Mouse (Mus musculus) neural tube, embryonic 11.5 days (tissue): ENCODE data around the gene Ptprg. TPM values are rescaled to one million over a fixed set of nuclear protein-coding genes. Genes with fewer than 3 reads are reported as not detected.

Experiments
- ATAC-seq: fragments of 200-750 bp; cut with Nextera tagmentation; 2 replicates; pipeline ENCODE4 v1.8.0; 2017; ENCODE audit warnings: moderate number of reproducible peaks, mild to moderate bottlenecking, moderate TSS enrichment, moderate library complexity; ENCODE audit not compliant: insufficient read depth, low FRiP score, low TSS enrichment
- DNase-seq: peaks from one replicate; pipeline ENCODE4 v3.0.0-alpha.2; 2015; ENCODE audit warnings: low spot score
- H3K27ac ChIP-seq: fragments of 300-500 bp; sonication (generic); 2 replicates; pipeline ENCODE4 v1.5.1; 2014; ENCODE audit warnings: low read depth, mild to moderate bottlenecking, low read length
- H3K27me3 ChIP-seq: fragments of 300-500 bp; sonication (generic); 2 replicates; pipeline ENCODE4 v1.6.1; 2014; ENCODE audit warnings: mild to moderate bottlenecking, low read length, mixed read lengths; ENCODE audit not compliant: control insufficient read depth, insufficient read depth
- H3K36me3 ChIP-seq: fragments of 300-500 bp; sonication (generic); 2 replicates; pipeline ENCODE4 v1.6.1; 2014; ENCODE audit warnings: mild to moderate bottlenecking, low read length, moderate library complexity, mixed read lengths; ENCODE audit not compliant: control insufficient read depth, insufficient read depth
- H3K4me1 ChIP-seq: fragments of 300-500 bp; sonication (generic); 2 replicates; pipeline ENCODE4 v1.6.1; 2014; ENCODE audit warnings: low read length, mixed read lengths; ENCODE audit not compliant: control insufficient read depth, insufficient read depth
- H3K4me2 ChIP-seq: fragments of 300-500 bp; sonication (generic); 2 replicates; pipeline ENCODE4 v1.6.1; 2014; ENCODE audit warnings: low read depth, mild to moderate bottlenecking, moderate library complexity
- H3K4me3 ChIP-seq: fragments of 300-500 bp; sonication (generic); 2 replicates; pipeline ENCODE4 v1.5.1; 2014; ENCODE audit warnings: low read depth, low read length
- H3K9ac ChIP-seq: fragments of 300-500 bp; sonication (generic); 2 replicates; pipeline ENCODE4 v1.6.1; 2014; ENCODE audit warnings: mild to moderate bottlenecking, low read length
- H3K9me3 ChIP-seq: fragments of 300-500 bp; sonication (generic); 2 replicates; pipeline ENCODE4 v1.6.1; 2016; ENCODE audit warnings: low read length; ENCODE audit not compliant: control insufficient read depth
- WGBS: fragments of 180-500 bp; shearing (Covaris S2); extraction: QIAGEN DNeasy Blood & Tissue Kit; methylation state at CpG from one replicate; pipeline ENCODE4 v1.1.7; 2014; 5-methylcytosine and 5-hydroxymethylcytosine counted together
- polyA plus RNA-seq: library from polyadenylated mRNA; unstranded; fragments of >200 nt; fragmentation: Nextera tagmentation; extraction: Ambion mirVana; gene quantifications from 2 replicates; pipeline ENCODE4 v1.2.1, GENCODE M21; 2014

Gene Ptprg
- polyA plus RNA-seq, 1 experiment from 2014 or later: 40.8 TPM

GRCm38 (mm10) chr14:11640996-11641395 lies 87.7 kb downstream of the Ptprg start:
- WGBS: 94% methylated on average over 3 of the region's 3 CpGs

GRCm38 (mm10) chr14:11642977-11643376 lies 89.6 kb downstream of the Ptprg start:
- Histone ChIP-seq H3K27ac (no peak overlapping the region), H3K4me1 (no peaks in the 10 kb centered on the region), H3K4me2 (no peak overlapping the region), H3K27me3 (no peaks in the 10 kb centered on the region), H3K9me3 (no peaks in the 10 kb centered on the region), H3K9ac (no peak overlapping the region), H3K4me3 (no peak overlapping the region), H3K36me3 (no peaks in the 10 kb centered on the region)
- WGBS: 96% methylated on average over 1 of the region's 1 CpGs
- DNase-seq (no peak), ATAC-seq (no peak)

More at GRCm38 (mm10) chr14:11640996-11641395, 87.7 kb downstream of the Ptprg start:
- Histone ChIP-seq H3K27me3 (no peaks in the 10 kb centered on the region), H3K4me1 (no peaks in the 10 kb centered on the region), H3K9ac (no peak overlapping the region), H3K4me3 (no peak overlapping the region), H3K36me3 (no peaks in the 10 kb centered on the region), H3K27ac (no peak overlapping the region), H3K4me2 (no peak overlapping the region), H3K9me3 (no peaks in the 10 kb centered on the region)
- no peak for DNase-seq
- no peak for ATAC-seq

GRCm38 (mm10) chr14:11657374-11657773 lies 104.0 kb downstream of the Ptprg start:
- no peak for DNase-seq
- no peaks in the 10 kb centered on the region for H3K36me3 ChIP-seq
- no peak overlapping the region for H3K4me2 ChIP-seq
- ATAC-seq: no peak
- WGBS: 84% methylated on average over 6 of the region's 6 CpGs
- no peaks in the 10 kb centered on the region for H3K27me3 ChIP-seq
- H3K9me3 ChIP-seq: no peaks in the 10 kb centered on the region
- no peak overlapping the region for H3K4me3 ChIP-seq
- H3K9ac ChIP-seq: no peak overlapping the region
- no peaks in the 10 kb centered on the region for H3K4me1 ChIP-seq
- no peak overlapping the region for H3K27ac ChIP-seq

- Histone ChIP-seq H3K27ac (no peak overlapping the region), H3K4me1 (no peaks in the 10 kb centered on the region), H3K4me3 (no peak overlapping the region), H3K36me3 (no peaks in the 10 kb centered on the region), H3K27me3 (no peaks in the 10 kb centered on the region), H3K9ac (no peak overlapping the region), H3K9me3 (no peaks in the 10 kb centered on the region), H3K4me2 (no peak overlapping the region)
- ATAC-seq: no peak
- 8% methylated on average over 11 of the region's 11 CpGs for WGBS
- no peak for DNase-seq
Observed at GRCm38 (mm10) chr14:11663661-11664215, 110.4 kb downstream of the Ptprg start.

GRCm38 (mm10) chr14:11664302-11664701 lies 111.0 kb downstream of the Ptprg start:
- no peak for DNase-seq
- WGBS: 18% methylated on average over 9 of the region's 9 CpGs

GRCm38 (mm10) chr14:11665046-11665445 lies 111.7 kb downstream of the Ptprg start:
- H3K27ac ChIP-seq: no peak overlapping the region
- ATAC-seq: no peak
- H3K36me3 ChIP-seq: no peaks in the 10 kb centered on the region
- no peaks in the 10 kb centered on the region for H3K9me3 ChIP-seq
- WGBS: 68% methylated on average over 7 of the region's 7 CpGs
- H3K4me2 ChIP-seq: no peak overlapping the region
- DNase-seq: no peak
- H3K4me3 ChIP-seq: no peak overlapping the region
- no peaks in the 10 kb centered on the region for H3K4me1 ChIP-seq
- no peak overlapping the region for H3K9ac ChIP-seq
- H3K27me3 ChIP-seq: no peaks in the 10 kb centered on the region

More at GRCm38 (mm10) chr14:11664302-11664701, 111.0 kb downstream of the Ptprg start:
- Histone ChIP-seq H3K36me3 (no peaks in the 10 kb centered on the region), H3K27ac (no peak overlapping the region), H3K9me3 (no peaks in the 10 kb centered on the region), H3K9ac (no peak overlapping the region), H3K27me3 (no peaks in the 10 kb centered on the region), H3K4me3 (no peak overlapping the region), H3K4me1 (no peaks in the 10 kb centered on the region), H3K4me2 (no peak overlapping the region)
- ATAC-seq: no peak

- no peak for ATAC-seq
- H3K4me1 ChIP-seq: no peaks in the 10 kb centered on the region
- H3K27me3 ChIP-seq: no peaks in the 10 kb centered on the region
- H3K9ac ChIP-seq: no peak overlapping the region
- no peak overlapping the region for H3K4me3 ChIP-seq
- H3K4me2 ChIP-seq: no peak overlapping the region
- whole genome bisulfite sequencing: 23% methylated on average over 3 of the region's 3 CpGs
- H3K9me3 ChIP-seq: no peaks in the 10 kb centered on the region
- DNase-seq: no peak
- no peaks in the 10 kb centered on the region for H3K36me3 ChIP-seq
- H3K27ac ChIP-seq: no peak overlapping the region
Observed at GRCm38 (mm10) chr14:11667762-11668161, 114.4 kb downstream of the Ptprg start.

- no peak overlapping the region for H3K4me2 ChIP-seq
- ATAC-seq (no peak), DNase-seq (no peak)
- no peak overlapping the region for H3K9ac ChIP-seq
- no peaks in the 10 kb centered on the region for H3K4me1 ChIP-seq
- no peaks in the 10 kb centered on the region for H3K9me3 ChIP-seq
- no peaks in the 10 kb centered on the region for H3K36me3 ChIP-seq
- H3K27ac ChIP-seq: no peak overlapping the region
- WGBS: 4% methylated on average over 6 of the region's 6 CpGs
- H3K4me3 ChIP-seq: no peak overlapping the region
- no peaks in the 10 kb centered on the region for H3K27me3 ChIP-seq
Observed at GRCm38 (mm10) chr14:11670847-11671246, 117.5 kb downstream of the Ptprg start.

- 85% methylated on average over 3 of the region's 3 CpGs for WGBS
- Histone ChIP-seq H3K9ac (no peak overlapping the region), H3K27ac (no peak overlapping the region), H3K4me1 (no peaks in the 10 kb centered on the region), H3K9me3 (no peaks in the 10 kb centered on the region), H3K36me3 (no peaks in the 10 kb centered on the region), H3K4me2 (no peak overlapping the region), H3K27me3 (no peaks in the 10 kb centered on the region), H3K4me3 (no peak overlapping the region)
- ATAC-seq (no peak), DNase-seq (no peak)
Observed at GRCm38 (mm10) chr14:11672981-11673547, 119.7 kb downstream of the Ptprg start.
